Mouse (Mus musculus) urinary bladder, postnatal 14 days (tissue): Measurements from ENCODE around the gene Nkain2.
"Not testable (repeated sequence)": the region's sequence is repeated elsewhere in the genome, so short reads cannot be mapped to it uniquely, and the experiment has no call there.

Experiments used
- DNase-seq: peaks from one replicate; pipeline ENCODE4 v3.0.0; 2021; ENCODE audit warnings: low spot score

The Nkain2 gene

DNA sequence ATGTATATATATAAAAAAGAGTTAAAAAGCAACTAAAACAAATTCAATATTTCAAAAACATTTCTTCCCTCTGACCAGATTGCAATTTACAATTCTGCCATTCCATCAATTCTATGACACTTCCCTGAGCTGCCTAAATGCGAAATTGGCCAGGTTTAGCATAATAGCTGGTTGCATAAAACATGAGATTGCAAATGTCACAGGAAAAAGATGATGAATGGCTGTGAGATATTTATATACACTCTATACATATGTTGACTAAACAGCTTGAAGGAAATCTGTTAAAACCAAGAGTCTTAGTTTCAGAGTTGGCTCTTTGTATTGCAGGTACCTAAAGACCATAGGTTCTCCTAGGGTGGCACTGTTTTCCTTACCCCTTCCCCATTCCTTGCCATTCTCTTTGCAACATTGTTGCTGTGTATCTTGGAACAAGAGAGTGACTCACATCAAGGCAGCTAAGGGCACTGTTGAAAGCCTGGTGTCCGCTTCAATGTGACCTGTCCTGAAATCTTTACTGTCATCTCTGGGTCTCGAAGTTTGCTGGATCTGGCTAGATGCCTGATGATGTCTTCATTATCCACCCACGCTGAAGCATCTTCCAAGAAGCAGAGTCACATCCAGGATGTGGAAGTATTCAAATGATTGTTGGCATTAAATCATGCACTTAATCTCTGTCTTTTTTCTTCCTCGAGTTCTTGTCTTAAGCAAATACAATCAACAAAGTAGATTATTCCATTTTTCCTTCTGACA is 837.5 kb downstream of the Nkain2 start:
- no peak for DNase-seq

DNA sequence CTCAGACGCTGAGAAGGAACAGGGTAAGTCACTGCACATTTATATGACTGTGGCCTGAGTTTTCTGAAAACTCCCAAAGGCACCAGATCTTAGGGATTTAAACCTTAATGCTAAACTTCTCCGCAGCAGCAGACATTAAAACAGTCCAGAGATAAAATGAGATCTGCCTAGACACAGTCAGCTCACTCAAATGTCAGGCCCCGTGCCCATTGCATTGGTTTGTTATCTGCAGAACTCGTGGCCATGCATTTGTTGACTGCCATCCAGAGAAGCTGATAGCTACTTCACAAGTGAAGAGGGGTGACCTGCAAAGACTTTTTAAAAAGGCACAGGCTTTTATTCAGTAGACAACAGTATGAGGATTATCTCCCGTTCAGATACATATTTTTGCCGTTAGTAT is 838.2 kb downstream of the Nkain2 start:
- no peak for DNase-seq

DNA sequence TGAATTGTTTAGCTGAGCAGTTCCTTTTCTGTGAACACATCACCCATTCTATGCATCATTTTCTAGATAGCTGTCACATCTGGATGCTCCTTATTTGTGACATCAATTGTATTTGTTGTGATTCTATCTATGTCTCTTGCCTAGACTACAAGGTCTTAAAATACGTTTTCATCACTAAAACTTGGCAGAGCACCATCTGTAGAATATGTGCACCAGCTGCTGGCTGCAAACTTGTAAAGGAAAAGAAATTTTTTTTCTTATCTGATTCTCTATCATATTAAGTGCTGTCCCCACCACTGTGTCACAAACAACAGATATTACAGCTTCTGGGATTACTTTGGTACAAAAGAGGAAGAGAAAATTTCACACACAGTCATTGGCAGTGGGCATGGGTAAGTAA is 860.3 kb downstream of the Nkain2 start:
- DNase-seq = no peak

DNA sequence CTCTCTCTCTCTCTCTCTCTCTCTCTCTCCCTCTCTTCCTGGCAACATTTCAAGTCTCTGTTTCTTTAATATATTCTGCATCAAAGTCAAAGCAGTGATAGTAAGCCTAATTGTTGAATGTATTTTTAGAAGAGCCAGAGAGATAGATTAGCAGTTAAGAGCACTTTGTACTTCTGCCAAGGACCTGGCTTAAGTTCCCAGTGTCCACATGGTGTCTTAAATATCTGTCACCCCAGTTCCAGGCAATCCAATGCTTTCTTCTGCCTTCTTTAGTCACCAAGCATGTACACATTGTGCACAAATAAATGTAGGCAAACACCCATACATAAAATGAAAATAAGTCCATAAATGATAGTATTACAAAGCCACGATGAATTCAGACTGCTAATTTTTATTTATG is 871.9 kb downstream of the Nkain2 start:
- DNase-seq = no peak

DNA sequence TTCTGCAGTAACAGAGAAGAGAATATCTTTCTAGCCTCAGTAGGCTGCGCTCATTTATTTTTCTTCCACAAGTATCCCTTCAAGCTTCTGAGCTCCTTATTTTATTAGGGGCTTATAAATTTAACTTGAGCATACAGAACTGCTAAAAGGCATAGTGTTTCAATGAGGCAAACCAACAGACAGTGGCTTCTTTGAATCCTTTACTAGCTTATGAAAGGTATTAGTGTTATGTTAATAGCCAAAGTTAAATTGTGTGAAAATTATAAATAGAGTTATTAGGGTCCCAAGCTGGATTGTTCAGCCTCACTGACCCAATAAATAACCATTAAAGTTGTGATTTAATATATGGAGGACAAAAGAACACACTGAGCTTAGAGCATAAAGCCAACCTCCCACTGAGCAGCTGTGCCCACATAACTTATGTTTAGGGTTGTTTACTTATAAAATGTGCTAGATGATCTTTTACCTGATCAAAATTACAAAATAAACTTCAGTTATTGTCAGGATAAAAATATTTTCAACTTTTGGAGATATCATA is 889.0 kb downstream of the Nkain2 start:
- no peak for DNase-seq

DNA sequence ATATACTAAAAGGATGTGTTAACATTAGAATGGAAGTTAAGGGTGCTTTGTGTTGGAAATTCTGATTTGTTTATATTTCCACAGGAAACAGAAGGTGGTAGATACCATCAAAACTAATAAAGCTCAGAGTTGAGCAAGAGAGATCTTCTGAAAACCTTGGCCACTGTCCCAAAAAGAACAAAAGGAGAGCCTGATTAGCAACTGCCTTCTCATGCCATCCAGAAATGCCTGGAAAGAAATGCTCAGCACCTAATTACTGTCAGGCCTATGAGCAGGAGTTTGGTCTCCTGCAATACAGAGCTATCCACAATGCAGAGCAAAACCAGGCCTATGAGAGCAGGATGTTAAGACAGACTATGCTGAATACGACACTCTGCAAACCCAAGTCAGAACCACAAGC is 897.1 kb downstream of the Nkain2 start:
- DNase-seq = no peak

DNA sequence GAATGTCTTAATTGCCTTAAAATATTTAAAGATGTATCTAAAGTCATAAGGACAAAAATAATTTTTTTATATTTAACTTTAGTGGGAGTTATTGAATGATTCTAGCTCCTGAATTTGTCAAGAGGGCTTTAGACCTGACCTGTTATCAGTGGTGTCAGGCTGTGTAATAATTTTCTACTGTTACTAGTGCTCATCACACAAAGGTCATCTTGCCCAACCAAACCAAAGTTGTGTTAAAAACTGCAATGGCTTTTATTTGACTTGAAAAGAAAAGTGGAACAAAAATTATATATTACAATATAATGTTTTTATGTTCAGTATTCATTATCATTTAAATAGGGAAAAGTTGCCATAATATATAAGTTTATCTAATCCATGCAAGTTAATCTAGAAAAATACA is 911.9 kb downstream of the Nkain2 start:
- no peak for DNase-seq

DNA sequence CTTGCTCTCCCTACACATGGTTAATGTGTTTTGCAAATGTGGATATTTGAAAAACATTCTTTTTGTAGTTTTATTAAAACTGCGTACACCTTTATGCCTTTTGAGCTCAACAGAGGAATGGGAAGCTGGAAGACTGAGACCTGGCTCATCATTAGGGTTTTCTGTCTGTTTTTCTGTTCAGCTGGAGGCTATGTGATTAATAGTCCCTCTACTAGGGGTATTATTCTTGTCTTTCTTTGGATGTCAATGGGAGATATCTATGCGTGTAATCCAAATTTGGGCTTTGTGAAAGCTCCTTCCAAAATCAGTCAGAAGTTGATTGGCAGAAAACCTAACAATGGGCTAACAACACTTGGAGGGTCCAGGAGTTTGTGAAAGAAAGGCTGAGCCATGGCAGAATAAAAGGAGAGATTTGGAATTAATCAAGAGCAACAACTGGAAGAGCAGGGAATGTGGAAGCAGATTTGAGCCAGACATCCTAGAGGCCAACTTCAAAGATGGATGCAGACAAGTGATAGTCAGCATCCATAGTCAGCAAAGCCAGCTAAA is 943.0 kb downstream of the Nkain2 start:
- DNase-seq = no peak

DNA sequence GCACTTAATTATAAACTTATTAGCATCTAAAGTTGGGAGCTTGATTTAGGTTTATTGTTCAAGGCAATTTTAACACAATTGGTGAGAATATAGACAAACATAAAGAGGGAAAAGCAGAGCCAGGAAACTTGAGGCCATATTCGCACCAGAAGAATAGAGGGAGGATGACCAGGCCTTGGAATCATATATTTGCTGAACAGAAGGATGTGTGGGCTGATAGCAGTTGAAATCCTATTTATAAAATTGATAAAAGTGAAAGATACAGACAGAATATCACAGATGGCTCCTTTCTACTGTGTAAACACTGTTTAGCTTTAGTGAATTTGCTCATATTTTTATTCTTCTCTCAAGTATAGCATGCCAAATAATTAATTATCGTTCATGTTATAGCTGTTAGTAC is 958.3 kb downstream of the Nkain2 start:
- no peak for DNase-seq

DNA sequence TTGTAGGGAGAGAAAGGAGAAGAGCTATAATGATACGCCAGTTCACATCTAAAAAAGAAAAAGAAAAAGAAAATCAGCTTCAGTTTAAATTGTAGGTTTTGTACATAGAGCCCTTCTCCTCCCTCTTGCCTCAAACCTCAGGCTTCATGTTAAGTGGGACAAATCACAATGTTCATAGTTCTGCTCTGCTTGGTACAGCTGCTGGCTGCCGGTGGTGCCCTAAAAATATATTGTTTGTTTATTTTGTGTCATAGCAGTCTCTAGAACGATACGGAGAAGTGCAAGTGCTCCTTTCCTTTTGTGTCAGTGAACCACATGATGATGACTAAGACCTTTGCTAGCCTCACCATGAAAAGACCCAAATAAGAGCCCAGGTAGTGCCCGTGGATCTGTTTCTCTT is 962.6 kb downstream of the Nkain2 start:
- no peak for DNase-seq

DNA sequence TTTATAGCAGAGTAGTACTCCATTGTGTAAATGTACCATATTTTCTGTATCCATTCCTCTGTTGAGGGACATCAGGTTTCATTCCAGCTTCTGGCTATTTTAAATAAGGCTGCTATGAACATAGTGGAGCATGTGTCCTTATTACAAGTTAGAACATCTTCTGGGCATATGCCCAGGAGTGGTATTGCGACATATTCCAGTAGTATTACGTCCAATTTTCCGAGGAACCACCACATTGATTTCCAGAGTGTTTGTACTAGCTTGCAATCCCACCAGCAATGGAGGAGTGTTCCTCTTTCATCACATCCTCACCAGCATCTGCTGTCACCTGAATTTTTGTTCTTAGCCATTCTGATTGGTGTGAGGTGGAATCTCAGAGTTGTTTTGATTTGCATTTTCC is 969.4 kb downstream of the Nkain2 start:
- DNase-seq = not testable (repeated sequence)

DNA sequence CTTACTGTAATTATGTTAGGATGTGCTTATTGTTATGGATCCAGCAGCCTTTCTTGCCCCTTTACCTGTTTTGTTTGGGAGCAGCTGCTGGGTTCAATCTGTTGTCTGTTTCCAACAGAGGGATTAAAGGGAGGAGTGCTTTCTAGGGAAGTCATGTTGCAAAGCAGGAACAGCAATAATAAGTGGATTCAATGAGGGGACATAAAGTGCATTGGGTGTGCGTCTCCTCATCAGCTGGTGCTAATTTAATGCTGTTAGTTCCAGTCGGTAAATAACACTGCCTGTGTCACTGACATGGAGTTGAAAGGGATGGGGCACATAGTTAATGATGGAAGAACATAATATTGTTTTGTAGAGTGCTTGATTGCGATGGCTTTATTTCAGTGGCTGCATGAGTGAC is 982.8 kb downstream of the Nkain2 start:
- DNase-seq = no peak

DNA sequence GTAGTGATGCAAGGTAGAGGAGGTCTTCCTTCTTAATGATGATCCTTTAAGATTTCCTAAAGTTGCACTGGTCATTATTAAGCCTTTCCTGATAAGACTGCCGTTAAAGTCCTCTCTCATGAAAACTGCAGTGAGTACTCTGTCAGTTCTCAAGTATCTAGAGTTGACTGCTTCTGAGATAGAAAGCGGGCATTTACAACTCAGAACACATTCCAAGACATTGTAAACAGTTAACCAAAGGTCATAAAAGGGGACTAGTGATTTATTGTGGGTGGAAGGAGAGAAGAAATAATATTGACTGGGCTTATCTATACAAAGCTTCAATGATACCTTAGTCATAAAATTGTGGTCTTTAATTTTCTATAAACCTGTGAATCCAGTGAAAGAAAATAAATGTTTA is 990.8 kb downstream of the Nkain2 start:
- DNase-seq = no peak

DNA sequence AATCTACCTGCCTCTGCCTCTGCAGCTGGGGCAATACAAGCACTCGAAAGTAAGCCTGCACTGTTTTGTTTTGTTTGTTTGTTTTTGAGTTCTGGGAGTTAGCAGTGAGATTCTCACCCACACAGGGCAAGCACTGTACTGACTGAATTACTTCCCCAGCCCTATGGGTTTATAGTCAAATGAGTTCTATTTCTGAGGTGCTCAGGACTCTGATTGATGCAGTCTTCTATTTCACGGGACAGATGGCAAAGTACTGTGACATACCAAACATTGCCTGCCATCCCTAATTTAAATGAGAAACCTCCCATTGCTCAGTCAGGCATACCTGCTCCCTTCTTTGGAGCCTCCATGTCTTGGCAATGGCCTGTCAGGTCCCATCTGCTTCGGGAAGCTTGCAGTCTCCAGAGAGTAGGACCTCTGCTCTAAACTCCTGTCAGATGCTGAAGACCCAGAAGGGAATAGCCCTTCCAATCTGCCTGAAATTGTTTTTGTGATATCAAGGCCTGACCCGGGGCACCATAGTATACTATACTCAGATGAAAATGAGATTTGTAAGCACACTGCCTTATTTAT is 1016.9 kb downstream of the Nkain2 start:
- no peak for DNase-seq

DNA sequence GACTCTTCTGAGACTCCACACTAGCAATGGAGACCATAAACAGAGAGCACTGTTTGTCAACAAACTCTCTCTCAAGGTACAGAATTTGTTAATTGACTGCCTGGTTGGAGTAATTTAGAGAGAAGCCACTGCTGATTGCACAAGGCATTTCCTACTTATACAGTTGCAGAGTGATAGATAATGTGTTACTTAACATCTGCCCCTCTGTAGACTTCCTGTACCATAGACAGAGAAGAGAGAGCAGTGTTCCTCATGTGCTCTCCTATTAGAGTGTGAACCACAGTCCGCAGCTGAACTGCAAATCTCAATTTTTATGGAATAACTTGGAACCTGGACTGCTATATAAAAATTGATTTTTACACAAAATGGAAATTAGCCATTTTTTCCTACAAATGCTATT is 1022.0 kb downstream of the Nkain2 start:
- DNase-seq = no peak

DNA sequence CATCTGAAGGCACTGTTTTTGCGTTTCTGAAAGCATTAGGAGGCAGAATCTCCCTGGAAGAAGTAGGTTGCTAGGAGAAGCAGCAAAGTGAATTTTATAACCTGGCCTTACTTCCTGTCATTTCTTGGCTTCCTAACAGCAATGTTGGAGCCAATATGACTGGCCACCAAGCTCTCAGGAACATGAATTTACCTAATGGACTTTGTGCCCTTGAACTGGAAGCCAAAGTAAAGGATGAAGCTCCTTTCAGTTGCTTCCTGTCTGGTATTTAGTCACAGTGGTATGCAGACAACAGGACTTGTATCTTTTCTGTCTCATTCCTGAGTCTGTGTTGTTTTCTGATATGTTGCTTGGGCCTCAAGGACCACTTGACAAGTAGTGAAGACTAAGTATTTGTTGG is 1063.2 kb downstream of the Nkain2 start:
- no peak for DNase-seq

DNA sequence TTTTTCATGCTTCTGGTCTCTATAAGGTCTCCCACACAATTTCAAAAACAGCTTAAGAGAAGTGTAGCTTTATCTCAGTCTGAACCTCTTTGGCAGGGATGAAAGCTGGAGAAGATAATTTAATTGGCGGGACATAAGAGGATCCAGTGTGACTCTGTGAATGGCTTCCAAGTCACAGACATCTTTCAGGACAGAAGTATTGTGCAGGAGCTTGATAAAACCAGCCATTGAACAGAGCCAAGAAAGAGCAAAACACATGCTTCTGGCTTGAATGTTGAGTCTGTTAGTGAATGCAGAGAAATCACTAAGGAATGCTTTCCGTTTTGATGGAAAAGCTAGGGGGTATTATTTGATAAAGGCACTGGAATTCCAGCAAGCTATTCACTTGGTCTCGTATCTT is 1077.7 kb downstream of the Nkain2 start:
- no peak for DNase-seq

DNA sequence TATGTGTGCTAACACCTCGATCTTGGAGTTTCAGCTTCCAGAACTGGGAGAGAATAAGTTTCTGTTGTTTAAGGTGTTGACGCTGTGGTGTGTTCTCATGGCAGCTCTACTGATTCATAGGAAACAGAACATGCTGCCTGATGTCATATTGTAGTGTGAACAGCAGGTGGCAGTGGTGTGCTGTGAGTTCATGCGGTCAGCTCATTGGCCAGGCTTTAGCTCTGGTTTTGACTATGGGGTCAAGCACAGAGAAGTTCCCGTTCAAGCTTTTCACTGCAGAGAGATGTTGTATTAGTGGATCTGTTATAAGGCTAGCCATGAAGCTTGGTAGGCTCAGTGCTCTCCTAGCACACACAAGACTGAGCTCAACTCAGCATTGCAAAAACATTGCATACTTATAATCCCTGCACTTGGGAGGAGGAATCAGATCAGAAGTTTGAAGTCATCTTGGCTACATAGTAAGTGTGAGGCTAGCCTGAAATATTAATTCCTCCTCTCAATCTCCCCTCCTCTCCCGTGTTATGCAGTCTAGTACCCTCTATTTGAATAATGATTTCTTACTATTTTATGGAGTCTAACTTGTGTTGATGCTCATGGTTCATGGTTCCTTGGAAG is 1147.7 kb downstream of the Nkain2 start:
- DNase-seq = peak; percentile 58

DNA sequence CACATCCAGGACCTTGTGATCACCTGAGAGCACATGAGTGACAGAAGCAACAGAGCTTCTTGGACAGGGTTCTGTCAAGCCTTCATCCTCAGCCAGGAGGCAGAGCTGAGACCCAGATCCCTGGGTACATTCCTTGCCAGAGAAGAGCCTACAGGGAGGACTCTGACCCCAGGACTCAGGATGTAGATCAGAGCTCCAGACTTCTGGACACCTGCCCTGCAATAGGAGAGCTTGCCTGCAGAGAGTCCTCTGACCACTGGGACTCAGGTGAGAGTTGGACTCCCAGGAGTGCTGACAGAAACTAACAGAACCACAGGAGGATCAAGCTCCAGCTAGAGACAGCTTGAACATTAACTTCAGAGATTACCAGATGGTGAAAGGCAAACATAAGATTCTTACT is 1162.2 kb downstream of the Nkain2 start:
- no peak for DNase-seq

DNA sequence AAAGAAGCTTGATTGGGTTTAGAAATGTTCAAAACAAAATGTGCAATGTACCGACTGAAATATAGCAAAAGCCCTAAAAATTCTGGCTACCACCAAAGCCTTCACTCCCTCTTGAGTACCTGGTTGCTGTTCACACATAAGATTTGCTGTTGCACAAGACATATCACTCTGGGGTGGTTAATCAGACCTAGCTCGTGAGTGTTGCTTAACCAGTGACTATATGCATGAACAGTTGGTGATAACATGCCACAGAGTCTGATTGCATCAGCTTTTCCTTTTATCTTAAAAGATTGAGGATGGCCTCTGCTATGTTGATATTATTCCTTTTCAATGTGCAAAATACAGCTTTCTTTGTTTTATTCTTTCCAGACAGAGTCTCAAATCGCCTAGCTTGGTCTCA is 1243.0 kb downstream of the Nkain2 start:
- DNase-seq = no peak

DNA sequence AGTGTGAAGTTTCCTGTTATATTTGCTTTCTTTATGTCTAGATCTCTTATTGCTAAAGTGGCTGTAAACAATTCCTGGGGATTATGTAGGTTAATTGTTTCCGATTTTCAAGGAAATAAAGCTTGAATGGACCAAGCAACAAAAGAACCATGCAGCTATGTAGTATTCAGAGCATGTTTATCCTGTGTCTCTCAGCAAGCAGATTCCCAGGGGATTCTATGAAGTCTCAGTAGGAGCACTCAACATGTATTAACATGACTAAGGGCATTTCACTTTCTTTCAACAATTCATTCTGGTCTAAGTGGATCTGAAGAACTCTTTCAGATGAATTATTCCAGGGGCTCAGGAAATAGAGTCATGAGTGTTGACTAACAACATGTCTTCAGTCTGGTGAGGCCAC is 1244.2 kb downstream of the Nkain2 start:
- DNase-seq = no peak
